Mouse (Mus musculus): ENCODE results near the gene Pck2.

Gene Pck2

GRCm38 (mm10) chr14:55526674-55527073 lies 13.4 kb upstream of the Pck2 start:
- no peak for DNase-seq (ENCODE audit: extremely low read depth, insufficient read length, low spot score)

DNA sequence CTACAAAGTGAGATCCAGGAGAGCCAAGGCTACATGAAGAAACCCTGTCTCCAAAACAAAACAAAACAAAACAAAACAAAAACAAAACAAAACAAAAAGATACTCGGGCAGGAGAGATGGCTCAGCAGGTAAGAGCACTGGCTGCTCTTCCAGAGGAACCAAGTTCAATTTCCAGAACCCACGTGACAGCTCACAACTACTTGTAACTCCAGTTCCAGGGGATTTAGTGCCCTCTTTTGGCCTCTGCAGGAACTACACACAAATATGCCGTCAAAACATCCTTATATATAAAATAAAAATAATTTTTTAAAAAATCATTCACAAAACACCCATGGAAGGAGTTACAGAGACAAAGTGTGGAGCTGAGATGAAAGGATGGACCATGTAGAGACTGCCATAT lies 12.1 kb upstream of the Pck2 start:
- peak; percentile 28 for DNase-seq (ENCODE audit: extremely low read depth, insufficient read length, low spot score)

- no peak for DNase-seq (ENCODE audit: extremely low read depth, insufficient read length, low spot score)
Observed at GRCm38 (mm10) chr14:55536116-55536745, 3.8 kb upstream of the Pck2 start.

DNA sequence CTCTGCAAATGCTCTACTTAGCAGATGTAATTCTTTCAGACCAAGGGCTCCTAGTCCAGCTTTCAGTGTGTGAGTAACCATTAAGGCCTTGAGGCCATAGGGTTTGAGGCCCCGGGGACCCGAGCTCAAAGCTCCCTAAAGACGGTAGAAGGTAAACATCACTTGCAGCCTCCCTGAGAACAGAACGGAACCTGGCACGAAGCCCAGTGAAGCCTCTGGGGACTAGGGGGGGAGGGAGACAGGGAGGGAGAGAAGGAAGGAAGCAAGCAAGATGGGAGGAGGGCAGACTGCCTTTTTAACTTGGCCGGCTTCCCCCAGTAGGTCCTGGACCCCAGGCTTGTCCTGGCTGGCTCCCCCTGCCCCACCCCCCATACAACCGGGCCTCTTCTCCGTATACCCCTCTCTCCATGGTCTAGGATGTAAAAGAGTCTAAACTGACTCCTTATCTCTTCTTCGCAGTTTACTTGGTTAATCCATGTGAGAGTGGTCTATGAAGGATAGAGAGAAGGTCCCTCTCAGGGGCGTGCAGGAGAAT lies 788 bp downstream of the Pck2 start:
- DNase-seq (ENCODE audit: extremely low read depth, insufficient read length, low spot score): peak; percentile 77

DNA sequence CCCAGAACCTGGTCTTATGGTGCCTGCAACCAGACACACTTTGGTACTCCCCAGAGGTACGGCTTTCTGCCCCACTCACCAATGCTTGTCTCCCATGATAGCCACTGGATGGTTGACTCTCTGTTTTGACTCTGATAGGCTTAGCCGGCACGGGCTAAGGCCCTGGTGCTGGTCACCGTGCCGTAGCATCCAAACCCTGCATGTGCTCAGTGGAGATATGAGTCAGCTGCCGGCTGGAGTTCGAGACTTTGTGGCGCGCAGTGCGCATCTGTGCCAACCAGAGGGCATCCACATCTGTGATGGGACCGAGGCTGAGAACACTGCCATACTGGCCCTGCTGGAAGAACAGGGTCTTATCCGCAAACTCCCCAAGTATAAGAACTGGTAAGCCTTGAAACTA lies 2.2 kb downstream of the Pck2 start:
- DNase-seq (ENCODE audit: extremely low read depth, insufficient read length, low spot score): no peak

DNA sequence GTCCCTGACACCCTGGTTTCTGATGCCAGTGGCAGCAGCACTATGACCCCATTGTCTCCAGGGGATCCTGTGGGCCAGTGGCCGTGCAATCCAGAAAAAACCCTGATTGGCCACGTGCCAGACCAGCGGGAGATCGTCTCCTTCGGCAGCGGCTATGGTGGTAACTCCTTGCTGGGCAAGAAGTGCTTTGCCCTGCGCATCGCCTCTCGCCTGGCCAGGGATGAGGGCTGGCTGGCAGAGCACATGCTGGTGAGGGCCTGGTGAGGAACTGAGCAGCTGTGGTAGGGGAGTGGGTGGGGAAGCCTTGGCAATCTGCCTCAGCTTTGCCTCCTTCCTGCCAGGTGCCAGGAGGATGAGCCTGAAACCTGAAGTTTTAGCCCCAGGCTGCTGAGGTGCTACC lies 4.3 kb downstream of the Pck2 start:
- DNase-seq (ENCODE audit: extremely low read depth, insufficient read length, low spot score): no peak

- DNase-seq (ENCODE audit: extremely low read depth, insufficient read length, low spot score): no peak
Observed at GRCm38 (mm10) chr14:55550191-55550590, 10.1 kb downstream of the Pck2 start.

GRCm38 (mm10) chr14:55551347-55551746 lies 11.3 kb downstream of the Pck2 start:
- DNase-seq (ENCODE audit: extremely low read depth, insufficient read length, low spot score): no peak

GRCm38 (mm10) chr14:55551794-55552193 lies 11.7 kb downstream of the Pck2 start:
- no peak for DNase-seq (ENCODE audit: extremely low read depth, insufficient read length, low spot score)

DNA sequence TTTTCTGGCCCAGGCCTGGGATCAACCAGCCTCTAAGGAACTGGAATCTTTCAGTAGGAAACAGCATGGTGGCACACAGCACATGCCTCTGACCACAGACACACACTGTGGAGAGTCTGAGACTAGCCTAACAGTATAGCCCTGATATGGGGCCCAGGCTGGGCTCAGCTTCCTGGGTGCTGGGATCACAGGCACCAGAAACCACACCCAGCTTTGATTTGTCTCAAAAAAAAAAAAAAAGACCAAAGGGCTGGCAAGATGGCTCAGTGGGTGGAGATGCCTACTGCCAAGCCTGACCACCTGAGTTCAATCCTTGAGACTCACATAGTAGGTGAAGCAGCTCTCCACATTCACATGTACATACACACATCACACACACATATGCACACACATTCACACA lies 14.6 kb downstream of the Pck2 start:
- no peak for DNase-seq (ENCODE audit: extremely low read depth, insufficient read length, low spot score)

DNA sequence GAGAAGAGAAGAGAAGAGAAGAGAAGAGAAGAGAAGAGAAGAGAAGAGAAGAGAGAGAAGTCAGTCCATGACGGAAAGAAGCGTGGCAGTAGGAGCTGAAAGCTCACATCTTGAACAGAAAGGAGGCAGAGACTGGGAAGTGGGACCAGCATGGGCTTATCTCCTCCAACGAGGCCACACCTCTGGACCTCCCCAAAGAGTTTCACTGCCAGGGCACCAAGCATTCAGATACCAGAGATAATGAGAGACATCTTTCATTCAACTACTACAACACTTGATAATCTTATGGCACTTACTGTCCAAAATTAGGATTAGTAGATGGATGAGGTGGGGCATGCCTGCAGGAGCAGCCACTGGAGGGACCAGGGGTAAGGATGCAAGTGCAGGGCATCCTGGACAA lies 15.7 kb downstream of the Pck2 start:
- no peak for DNase-seq (ENCODE audit: extremely low read depth, insufficient read length, low spot score)

DNA sequence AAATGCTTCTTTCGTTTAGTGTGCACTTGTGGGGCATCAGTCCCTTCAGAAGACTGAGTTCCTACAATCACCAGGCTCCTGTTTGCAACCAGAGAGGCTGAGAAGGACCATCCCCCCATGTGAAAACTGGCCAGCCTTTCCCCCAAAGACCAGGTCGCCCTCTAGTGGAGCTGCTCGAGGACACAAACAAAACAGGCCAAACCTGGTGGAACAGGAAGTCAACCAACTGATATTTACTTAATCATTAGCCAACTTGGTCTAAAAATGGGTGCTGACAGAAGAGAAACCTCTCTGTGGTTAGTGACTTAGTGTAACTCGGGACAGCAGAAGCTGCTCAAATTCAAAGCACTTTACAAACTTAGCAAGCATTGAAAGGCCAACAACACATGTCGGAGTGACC lies 16.9 kb downstream of the Pck2 start:
- peak; percentile 41 for DNase-seq (ENCODE audit: extremely low read depth, insufficient read length, low spot score)

GRCm38 (mm10) chr14:55557587-55557986 lies 17.5 kb downstream of the Pck2 start:
- no peak for DNase-seq (ENCODE audit: extremely low read depth, insufficient read length, low spot score)

- no peak for DNase-seq (ENCODE audit: extremely low read depth, insufficient read length, low spot score)
Observed at GRCm38 (mm10) chr14:55558740-55559448, 18.8 kb downstream of the Pck2 start.

GRCm38 (mm10) chr14:55559799-55560201 lies 19.7 kb downstream of the Pck2 start, which contains the start of gene Dcaf11:
Dcaf11 (plus strand) TSS chr14:55560006.
- peak; percentile 92 for DNase-seq (ENCODE audit: extremely low read depth, insufficient read length, low spot score)

GRCm38 (mm10) chr14:55560202-55561073 lies 20.4 kb downstream of the Pck2 start, which contains the start of gene A730061H03Rik:
A730061H03Rik (minus strand) TSS chr14:55560406.
- DNase-seq (ENCODE audit: extremely low read depth, insufficient read length, low spot score): peak; percentile 96

DNA sequence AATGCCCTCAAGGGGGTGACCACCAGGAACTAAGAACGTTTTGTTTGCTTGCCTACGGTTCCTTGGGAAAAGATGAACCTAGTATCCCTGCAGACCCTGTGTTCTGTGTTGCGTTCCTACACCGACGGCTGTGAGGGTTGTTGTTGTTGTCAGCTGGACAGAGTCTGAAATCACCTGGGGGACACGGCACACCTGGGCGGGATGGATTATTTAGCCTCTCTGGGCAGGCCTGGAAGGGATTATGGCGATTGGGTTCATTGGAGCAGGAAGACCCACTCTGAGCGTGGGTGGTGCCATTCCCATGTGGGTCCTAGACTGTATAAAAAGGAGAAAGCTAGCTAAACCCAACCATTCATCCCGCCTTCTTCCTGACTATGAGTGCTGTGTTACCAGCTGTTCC lies 21.8 kb downstream of the Pck2 start:
- no peak for DNase-seq (ENCODE audit: extremely low read depth, insufficient read length, low spot score)

- DNase-seq (ENCODE audit: extremely low read depth, insufficient read length, low spot score): no peak
Observed at GRCm38 (mm10) chr14:55563249-55563648, 23.2 kb downstream of the Pck2 start.

GRCm38 (mm10) chr14:55565748-55566147 lies 25.7 kb downstream of the Pck2 start:
- no peak for DNase-seq (ENCODE audit: extremely low read depth, insufficient read length, low spot score)

DNA sequence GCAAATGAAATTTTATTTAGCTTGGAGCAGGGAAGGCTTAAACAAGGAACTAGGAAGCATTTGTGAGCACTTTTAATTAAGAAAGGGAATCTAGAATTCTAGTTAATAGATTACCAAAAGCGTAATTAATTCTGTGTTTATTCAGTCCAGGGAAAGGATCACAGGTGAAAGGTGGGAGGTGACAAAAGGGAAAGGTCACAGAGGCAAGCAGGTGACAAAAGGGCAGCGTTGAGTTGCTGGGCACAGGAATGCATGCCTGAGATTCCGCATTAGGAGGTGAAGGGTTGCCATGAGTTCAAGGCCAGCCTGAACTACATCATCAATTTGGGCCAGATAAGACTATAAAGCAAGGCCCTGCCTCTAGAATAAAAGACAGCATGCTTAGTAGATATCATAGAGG lies 27.4 kb downstream of the Pck2 start:
- no peak for DNase-seq (ENCODE audit: extremely low read depth, insufficient read length, low spot score)

DNA sequence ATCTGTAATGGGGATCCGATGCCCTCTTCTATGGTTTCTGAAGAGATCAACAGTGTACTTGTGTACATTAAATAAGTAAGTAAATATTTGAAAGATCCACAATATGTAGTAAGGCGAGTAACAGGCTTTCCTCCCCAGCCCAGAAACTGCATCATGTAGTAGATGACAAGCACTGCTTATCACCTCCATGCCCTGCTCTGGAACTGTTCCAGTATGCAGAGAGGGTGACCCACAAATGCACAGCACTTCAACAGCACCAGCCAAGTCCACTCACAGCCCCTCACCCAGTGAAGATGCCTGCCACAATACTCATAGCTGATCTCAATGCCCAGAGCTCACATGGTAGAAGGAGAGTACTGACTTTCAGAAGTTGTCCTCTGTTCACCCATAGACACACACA lies 30.5 kb downstream of the Pck2 start:
- no peak for DNase-seq (ENCODE audit: extremely low read depth, insufficient read length, low spot score)
